Mouse (Mus musculus) megakaryocyte-erythroid progenitor cell, adult 5 weeks (primary cell): ENCODE results near the gene Zfp668. TPM values are rescaled to one million over a fixed set of nuclear protein-coding genes. Genes with fewer than 3 reads are reported as not detected.

Source experiments
- polyA plus RNA-seq: library from polyadenylated mRNA; stranded (reverse); fragments of >175 nt; gene quantifications from 2 replicates; pipeline ENCODE4 v1.2.3, GENCODE M21; 2012

Gene Zfp668
- 31.0 and 36.1 TPM in 2 replicates for polyA plus RNA-seq

GRCm38 (mm10) chr7:127876467-127877348, at the start of gene Zfp668:
Gene Zfp668, minus strand, starts transcription at chr7:127876828.

GRCm38 (mm10) chr7:127912190-127912871, 35.7 kb upstream of the Zfp668 start, which contains the start of gene Kat8:
Gene Kat8, plus strand, starts transcription at chr7:127912516.

GRCm38 (mm10) chr7:127903971-127904796, 27.6 kb upstream of the Zfp668 start, which contains the start of gene Bckdk:
Gene Bckdk, plus strand, starts transcription at chr7:127904082.

DNA sequence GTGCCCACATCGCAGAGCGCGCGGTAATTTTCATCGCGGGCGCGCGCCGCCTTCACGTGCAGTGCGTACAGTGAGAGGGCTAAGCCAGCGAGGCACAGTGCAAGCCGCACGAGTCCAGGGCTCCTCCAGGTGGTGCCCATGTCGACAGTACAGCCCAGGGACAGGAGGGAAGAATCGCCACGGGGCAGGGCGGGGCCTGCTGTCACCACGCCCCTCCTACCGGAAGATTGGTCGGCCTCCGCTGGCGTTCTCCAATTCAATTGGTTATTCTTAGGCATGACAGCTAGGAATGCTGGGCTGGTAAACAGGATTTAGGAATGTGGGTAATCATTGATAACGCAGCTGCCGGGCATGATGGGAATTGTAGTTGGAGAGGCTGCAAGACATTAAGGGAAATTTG, 18.8 kb upstream of the Zfp668 start, which contains the start of the genes Gm21974 and Vkorc1:
Gene Gm21974, minus strand, starts transcription at position 13 of the 400 bp plus-strand sequence.
Gene Vkorc1, minus strand, starts transcription at position 176 of the 400 bp plus-strand sequence.

GRCm38 (mm10) chr7:127890798-127891197, 14.2 kb upstream of the Zfp668 start, which contains the start of gene Prss53:
Gene Prss53, minus strand, starts transcription at chr7:127890970.

GRCm38 (mm10) chr7:127876041-127876466, 574 bp downstream of the Zfp668 start, which contains the start of gene Zfp646:
Gene Zfp646, plus strand, starts transcription at chr7:127876221.

DNA sequence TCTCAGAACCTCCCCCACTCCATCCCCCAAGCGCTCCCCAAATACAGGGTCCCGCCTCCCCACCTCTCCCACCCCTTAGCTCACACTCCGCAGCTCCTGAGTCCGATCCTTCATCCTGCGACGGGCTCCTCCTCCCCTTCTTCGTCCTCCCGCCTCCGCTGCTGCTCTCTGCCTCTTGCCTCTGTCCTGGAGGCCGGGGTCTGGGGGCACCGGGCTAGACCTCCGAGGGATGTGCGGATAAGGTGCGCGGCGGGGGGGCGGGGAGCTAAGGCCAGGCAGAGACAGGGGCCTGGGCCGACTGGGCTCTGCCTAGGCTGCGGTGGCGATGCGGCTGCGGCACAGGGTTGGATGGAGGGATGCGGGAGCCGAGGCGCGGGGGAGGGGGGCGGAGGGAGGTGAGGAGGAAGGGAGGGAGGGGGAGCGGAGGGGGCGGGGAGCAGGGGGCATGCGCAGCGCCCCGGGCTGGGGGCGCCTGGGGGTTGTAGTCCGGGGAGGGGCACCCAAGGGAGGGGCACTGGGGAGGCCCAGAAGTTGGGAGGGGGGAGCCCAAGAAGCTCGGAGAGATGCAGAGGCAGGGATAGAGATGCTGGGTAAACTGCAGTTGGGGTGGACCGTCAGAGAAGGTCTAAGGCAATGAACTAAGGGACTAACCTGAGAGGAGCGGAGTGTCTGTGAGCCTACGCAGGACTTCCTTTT, 52.3 kb downstream of the Zfp668 start, which contains the start of the genes Stx4a and Stx1b:
Gene Stx4a, plus strand, starts transcription at position 119 of the 696 bp plus-strand sequence.
Gene Stx1b, minus strand, starts transcription at position 374 of the 696 bp plus-strand sequence.

Other genes with a start within 250 kb of the Zfp668 start
- 698 and 704 TPM in 2 replicates for gene Bcl7c, start 167.9 kb downstream of the Zfp668 start, polyA plus RNA-seq
- gene Ctf1, start 164.1 kb downstream of the Zfp668 start, polyA plus RNA-seq, result 2.2 and 3.6 TPM in 2 replicates
- not detected in 2 replicates for gene Ctf2, start 144.7 kb downstream of the Zfp668 start, polyA plus RNA-seq
- 85.5 and 100 TPM in 2 replicates for gene Fbxl19, start 132.3 kb downstream of the Zfp668 start, polyA plus RNA-seq
- 31.0 and 41.1 TPM in 2 replicates for gene Orai3, start 107.0 kb downstream of the Zfp668 start, polyA plus RNA-seq
- 84.7 and 110 TPM in 2 replicates for gene Setd1a, start 100.2 kb downstream of the Zfp668 start, polyA plus RNA-seq
- gene Gm49388, start 91.2 kb downstream of the Zfp668 start, polyA plus RNA-seq, result 9.3 and 20.1 TPM in 2 replicates
- gene Hsd3b7, start 76.2 kb downstream of the Zfp668 start, polyA plus RNA-seq, result 21.4 and 28.9 TPM in 2 replicates
- 83.0 and 121 TPM in 2 replicates for gene Stx4a, start 52.5 kb downstream of the Zfp668 start, polyA plus RNA-seq
- gene Stx1b, start 52.3 kb downstream of the Zfp668 start, polyA plus RNA-seq, result 0.48 and 0.63 TPM in 2 replicates
- 26.8 and 27.4 TPM in 2 replicates for gene Zfp646, start 607 bp downstream of the Zfp668 start, polyA plus RNA-seq
- gene Prss53, start 14.1 kb upstream of the Zfp668 start, polyA plus RNA-seq, result 1.1 and 1.2 TPM in 2 replicates
- not detected in 2 replicates for gene Gm21974, start 18.6 kb upstream of the Zfp668 start, polyA plus RNA-seq
- gene Vkorc1, start 18.8 kb upstream of the Zfp668 start, polyA plus RNA-seq, result 27.6 and 36.5 TPM in 2 replicates
- 187 and 224 TPM in 2 replicates for gene Bckdk, start 27.3 kb upstream of the Zfp668 start, polyA plus RNA-seq
- 5.7 and 7.0 TPM in 2 replicates for gene Kat8, start 35.7 kb upstream of the Zfp668 start, polyA plus RNA-seq
- gene Prss8, start 53.3 kb upstream of the Zfp668 start, polyA plus RNA-seq, result 0.06 TPM in 1 of 2 replicates, not detected in the other
- gene Prss36, start 69.9 kb upstream of the Zfp668 start, polyA plus RNA-seq, result 6.6 and 6.7 TPM in 2 replicates
- 438 and 762 TPM in 2 replicates for gene Fus, start 90.6 kb upstream of the Zfp668 start, polyA plus RNA-seq
- gene Pycard, start 117.0 kb upstream of the Zfp668 start, polyA plus RNA-seq, result 17.0 and 20.0 TPM in 2 replicates
- 0.13 and 1.0 TPM in 2 replicates for gene Trim72, start 127.1 kb upstream of the Zfp668 start, polyA plus RNA-seq
- 11.0 and 16.3 TPM in 2 replicates for gene Itgam, start 185.8 kb upstream of the Zfp668 start, polyA plus RNA-seq
- gene Gm49368, start 185.9 kb upstream of the Zfp668 start, polyA plus RNA-seq, result 0.93 TPM in 1 of 2 replicates, not detected in the other